Mouse (Mus musculus) ES-E14 (cell line): ENCODE data around the gene Slc44a1. TPM values are rescaled to one million over a fixed set of nuclear protein-coding genes. Genes with fewer than 3 reads are reported as not detected.

Source experiments
- DNase-seq: peaks from one replicate; pipeline ENCODE4 v3.0.0-alpha.2; 2013; ENCODE audit warnings: low read depth, low spot score
- H3K27ac ChIP-seq: 2 replicates; pipeline ENCODE4 v1.5.1; 2012; ENCODE audit warnings: low read depth, mild to moderate bottlenecking, low read length, moderate library complexity, mixed read lengths; ENCODE audit not compliant: poor library complexity, insufficient read depth, severe bottlenecking
- H3K36me3 ChIP-seq: 2 replicates; pipeline ENCODE4 v1.6.1; 2012; ENCODE audit warnings: mild to moderate bottlenecking, low read length, moderate library complexity, mixed read lengths; ENCODE audit not compliant: control insufficient read depth, poor library complexity, insufficient read depth, severe bottlenecking
- H3K4me1 ChIP-seq, 2 experiments: fragments of 150-350 bp in 1 of 2; sonication (generic) in 1 of 2; 2 replicates each; pipeline ENCODE4 v1.6.1; 2012; ENCODE audit warnings: low read length in 2 of 2, mild to moderate bottlenecking in 1 of 2, mixed read lengths in 1 of 2; ENCODE audit not compliant: control insufficient read depth in 2 of 2, insufficient read depth in 2 of 2, poor library complexity in 1 of 2
- H3K4me3 ChIP-seq, 2 experiments: fragments of 150-350 bp in 1 of 2; sonication (generic) in 1 of 2; 2 replicates each; pipeline ENCODE4 v1.5.1; 2012; ENCODE audit warnings: low read length in 2 of 2, low read depth in 1 of 2, mild to moderate bottlenecking in 1 of 2, mixed read lengths in 1 of 2; ENCODE audit not compliant: insufficient read depth in 1 of 2, poor library complexity in 1 of 2, severe bottlenecking in 1 of 2
- H3K9ac ChIP-seq: 2 replicates; pipeline ENCODE4 v1.6.1; 2012; ENCODE audit warnings: low read depth, mild to moderate bottlenecking, low read length, mixed read lengths; ENCODE audit not compliant: poor library complexity, insufficient read depth, severe bottlenecking
- H3K9me3 ChIP-seq: fragments of 150-350 bp; sonication (generic); 2 replicates; pipeline ENCODE4 v1.6.1; 2012; ENCODE audit warnings: low read depth, mild to moderate bottlenecking, low read length; ENCODE audit not compliant: control insufficient read depth, insufficient read depth
- CHD2 ChIP-seq: IDR thresholded peaks from 2 replicates; pipeline ENCODE4 v1.6.1; 2014; ENCODE audit warnings: mild to moderate bottlenecking, low read depth, low read length, inconsistent platforms
- HCFC1 ChIP-seq: IDR thresholded peaks from 2 replicates; pipeline ENCODE4 v1.6.1; 2012; ENCODE audit warnings: low read length, inconsistent platforms, borderline replicate concordance; ENCODE audit not compliant: insufficient read depth
- MAFK ChIP-seq: IDR thresholded peaks from 2 replicates; pipeline ENCODE4 v1.6.1; 2014; ENCODE audit warnings: mild to moderate bottlenecking, low read depth, low read length, inconsistent platforms; ENCODE audit not compliant: insufficient read depth
- ZC3H11A ChIP-seq: IDR thresholded peaks from 2 replicates; pipeline ENCODE4 v1.6.1; 2012; ENCODE audit warnings: low read depth, mild to moderate bottlenecking, inconsistent platforms, low read length, borderline replicate concordance
- ZNF384 ChIP-seq: IDR thresholded peaks from 2 replicates; pipeline ENCODE4 v1.6.1; 2012; ENCODE audit warnings: low read depth, low read length, inconsistent platforms
- in situ Hi-C, 2 experiments: fragments of 600-800 bp; cut with MboI; formaldehyde crosslinking; loops; one replicate each; pipeline ENCODE4 v1.15.1; 2025; ENCODE audit warnings: low sequenced_read_pairs in 2 of 2, inconsistent platforms in 1 of 2; ENCODE audit not compliant: unreplicated experiment in 2 of 2
- total RNA-seq: library from RNA; depleted of rRNA; stranded (reverse); fragments of 300-350 nt; gene quantifications from 2 replicates; pipeline ENCODE4 v1.2.3, GENCODE M21; 2012

The Slc44a1 gene
- total RNA-seq, 1 experiment = 48.0 TPM

DNA sequence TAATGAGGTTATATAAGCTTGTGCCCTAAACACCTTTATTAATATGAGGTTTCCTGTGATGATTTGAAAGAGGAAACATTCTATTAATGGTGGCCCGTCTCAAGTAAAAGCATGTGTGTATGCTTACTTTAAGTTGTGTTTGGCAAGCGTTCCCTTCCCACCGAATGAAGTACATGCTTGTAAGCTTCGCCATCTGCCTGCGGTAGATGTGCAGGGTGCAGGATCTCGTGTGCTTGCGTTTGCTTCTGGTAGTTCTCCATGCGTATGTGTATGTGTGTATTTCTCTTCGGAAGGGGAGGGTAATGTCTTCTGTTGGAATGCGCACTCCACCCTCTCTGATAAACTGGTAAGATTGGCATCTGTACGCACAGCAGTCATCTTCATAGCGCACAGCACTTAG is 95.6 kb downstream of the Slc44a1 start:
- no peaks in the 10 kb centered on the region for H3K4me1 ChIP-seq
- in situ Hi-C loops = no loop called here
- H3K36me3 ChIP-seq = no peaks in the 10 kb centered on the region; the same call in 1 of the 2 replicates
- TF ChIP-seq ZC3H11A (no peak), CHD2 (no peak), ZNF384 (no peak), HCFC1 (no peak), MAFK (no peak)
- no peaks in the 10 kb centered on the region for H3K9me3 ChIP-seq
- no peak for DNase-seq
- no peak overlapping the region for H3K4me3 ChIP-seq
- H3K27ac ChIP-seq = no peak overlapping the region
- H3K9ac ChIP-seq = no peak overlapping the region

DNA sequence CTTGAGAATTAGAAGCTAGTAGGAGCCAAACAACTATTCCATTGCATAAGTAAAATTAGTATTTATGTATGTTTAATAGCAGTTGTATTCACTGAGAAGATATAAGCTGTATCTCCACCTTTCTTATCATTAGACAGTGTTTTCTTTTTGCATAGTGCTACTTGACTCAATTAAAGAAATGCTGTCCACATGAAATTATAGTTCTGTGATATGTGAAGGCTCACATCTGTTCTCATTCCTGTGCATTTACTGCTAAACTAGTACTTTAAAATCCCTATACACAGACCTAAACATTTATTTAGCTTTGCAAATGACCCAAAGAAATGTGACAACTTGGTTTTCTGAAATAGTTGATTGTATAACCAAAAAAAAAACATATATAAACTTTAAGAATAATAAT is 96.9 kb downstream of the Slc44a1 start:
- Histone ChIP-seq H3K36me3 (no peaks in the 10 kb centered on the region; the same call in 1 of the 2 replicates), H3K9me3 (no peaks in the 10 kb centered on the region), H3K9ac (no peak overlapping the region), H3K4me3 (no peak overlapping the region), H3K27ac (no peak overlapping the region), H3K4me1 (no peaks in the 10 kb centered on the region)
- no peak for DNase-seq
- in situ Hi-C loops = no loop called here
- TF ChIP-seq HCFC1 (no peak), MAFK (no peak), ZC3H11A (no peak), ZNF384 (no peak), CHD2 (no peak)

DNA sequence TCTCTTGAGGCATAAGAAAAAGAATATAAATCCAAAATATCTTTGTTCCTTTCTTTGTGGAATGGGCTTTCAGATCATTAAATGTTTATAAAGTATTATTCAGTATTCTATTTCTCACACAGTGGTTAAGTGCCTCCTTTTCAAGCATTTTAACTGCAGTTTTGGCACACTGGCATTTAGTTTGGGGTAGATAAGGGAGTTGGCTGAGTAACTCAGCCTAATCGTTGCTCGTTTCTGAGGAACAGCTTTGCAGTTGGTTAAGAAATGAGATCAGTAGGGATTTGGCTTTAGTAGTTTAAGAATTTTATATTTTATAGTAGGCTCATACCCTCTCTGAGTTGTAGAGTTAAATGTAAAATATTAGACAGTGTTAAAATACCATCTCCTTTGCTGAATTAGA is 97.3 kb downstream of the Slc44a1 start:
- no peaks in the 10 kb centered on the region for H3K4me1 ChIP-seq
- H3K9ac ChIP-seq = no peak overlapping the region
- H3K4me3 ChIP-seq = no peak overlapping the region
- no peaks in the 10 kb centered on the region; the same call in 1 of the 2 replicates for H3K36me3 ChIP-seq
- no peak overlapping the region for H3K27ac ChIP-seq
- TF ChIP-seq CHD2 = no peak
- TF ChIP-seq MAFK = no peak
- no peak for TF ChIP-seq ZNF384
- TF ChIP-seq ZC3H11A = no peak
- no peak for TF ChIP-seq HCFC1
- H3K9me3 ChIP-seq = no peaks in the 10 kb centered on the region
- no peak for DNase-seq
- in situ Hi-C loops = no loop called here

DNA sequence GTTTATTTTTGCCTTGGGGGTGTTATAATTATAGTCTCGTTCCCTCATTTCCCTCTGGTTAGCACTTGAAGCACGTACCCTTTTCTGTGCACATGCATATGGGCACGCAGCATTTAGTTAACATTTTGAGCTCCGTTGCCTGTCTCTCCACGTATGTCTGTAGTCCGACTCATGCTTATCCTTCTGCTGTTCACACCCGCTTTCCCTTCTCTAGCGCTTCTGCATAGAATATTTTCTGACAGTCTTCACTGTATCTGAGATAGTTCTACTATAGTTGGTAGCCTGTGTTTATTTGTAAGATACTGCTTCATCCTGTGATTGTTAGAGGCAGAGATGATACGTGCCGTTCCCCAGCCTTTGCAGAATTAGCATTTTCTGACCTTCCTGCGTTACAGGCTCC is 98.4 kb downstream of the Slc44a1 start:
- H3K9me3 ChIP-seq = no peaks in the 10 kb centered on the region
- no peak overlapping the region for H3K27ac ChIP-seq
- in situ Hi-C loops = no loop called here
- no peak for TF ChIP-seq HCFC1
- no peak for TF ChIP-seq ZNF384
- no peak for TF ChIP-seq CHD2
- no peak for TF ChIP-seq MAFK
- TF ChIP-seq ZC3H11A = no peak
- peaks cover 2% of the 10 kb centered on the region; the same call in 1 of the 2 replicates for H3K36me3 ChIP-seq
- H3K4me1 ChIP-seq = no peaks in the 10 kb centered on the region
- no peak overlapping the region for H3K9ac ChIP-seq
- no peak for DNase-seq
- no peak overlapping the region for H3K4me3 ChIP-seq

DNA sequence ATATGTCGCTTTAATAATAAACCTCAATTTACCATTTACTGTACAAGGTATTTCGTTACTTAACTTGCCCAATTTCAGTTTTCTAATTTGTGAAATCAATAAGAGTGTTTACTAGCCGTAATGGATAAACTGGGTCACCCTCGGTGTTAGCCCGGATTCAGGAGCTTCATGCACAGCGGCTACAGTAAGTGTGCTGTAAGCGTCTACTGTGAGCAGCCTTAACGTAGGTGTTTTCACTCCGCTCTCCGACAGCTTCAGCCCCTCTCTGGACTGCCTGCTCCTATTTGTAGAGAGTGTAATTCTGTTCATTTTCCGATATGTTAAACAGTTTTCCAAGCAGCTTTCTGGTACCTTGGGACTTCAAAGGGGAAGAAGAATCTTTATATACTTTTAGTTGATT is 99.7 kb downstream of the Slc44a1 start:
- Histone ChIP-seq H3K4me1 (no peaks in the 10 kb centered on the region), H3K9ac (no peak overlapping the region), H3K4me3 (no peak overlapping the region), H3K27ac (no peak overlapping the region), H3K9me3 (no peaks in the 10 kb centered on the region), H3K36me3 (peaks cover 2% of the 10 kb centered on the region; the same call in 1 of the 2 replicates)
- no peak for DNase-seq
- in situ Hi-C loops = no loop called here
- TF ChIP-seq MAFK = no peak
- no peak for TF ChIP-seq ZC3H11A
- TF ChIP-seq CHD2 = no peak
- TF ChIP-seq ZNF384 = no peak
- TF ChIP-seq HCFC1 = no peak
